Mouse (Mus musculus) liver, embryonic 16.5 days (tissue): Measurements from ENCODE around the gene Ano6. TPM values are rescaled to one million over a fixed set of nuclear protein-coding genes. Genes with fewer than 3 reads are reported as not detected.

Source experiments
- ATAC-seq: fragments of 200-750 bp; cut with Nextera tagmentation; 2 replicates; pipeline ENCODE4 v1.8.0; 2017; ENCODE audit warnings: low read depth, mild to moderate bottlenecking, moderate number of reproducible peaks, moderate library complexity
- H3K27ac ChIP-seq: fragments of 300-500 bp; sonication (generic); 2 replicates; pipeline ENCODE4 v1.5.1; 2014; ENCODE audit warnings: mild to moderate bottlenecking, low read length
- H3K27me3 ChIP-seq: fragments of 300-500 bp; sonication (generic); 2 replicates; pipeline ENCODE4 v1.6.1; 2014; ENCODE audit warnings: low read depth, low read length, mixed read lengths; ENCODE audit not compliant: control insufficient read depth, insufficient read depth
- H3K36me3 ChIP-seq: fragments of 300-500 bp; sonication (generic); 2 replicates; pipeline ENCODE4 v1.6.1; 2014; ENCODE audit warnings: mild to moderate bottlenecking; ENCODE audit not compliant: control insufficient read depth, insufficient read depth
- H3K4me1 ChIP-seq: fragments of 300-500 bp; sonication (generic); 2 replicates; pipeline ENCODE4 v1.6.1; 2014; ENCODE audit warnings: low read depth, low read length, mixed read lengths; ENCODE audit not compliant: control insufficient read depth
- H3K4me2 ChIP-seq: fragments of 300-500 bp; sonication (generic); 2 replicates; pipeline ENCODE4 v1.6.1; 2014; ENCODE audit warnings: low read depth, low read length, mixed read lengths
- H3K4me3 ChIP-seq: fragments of 300-500 bp; sonication (generic); 2 replicates; pipeline ENCODE4 v1.5.1; 2014; ENCODE audit warnings: low read depth, mild to moderate bottlenecking, low read length
- H3K9ac ChIP-seq: fragments of 300-500 bp; sonication (generic); 2 replicates; pipeline ENCODE4 v1.6.1; 2014; ENCODE audit warnings: low read depth, low read length
- H3K9me3 ChIP-seq: fragments of 300-500 bp; sonication (generic); replicated peaks from 2 replicates; pipeline ENCODE4 v1.6.1; 2016; ENCODE audit warnings: low read length; ENCODE audit not compliant: control insufficient read depth
- WGBS: fragments of 180-500 bp; shearing (Covaris S2); extraction: QIAGEN DNeasy Blood & Tissue Kit; methylation state at CpG from one replicate; pipeline ENCODE4 v1.1.7; 2014; ENCODE audit not compliant: insufficient replicate concordance; 5-methylcytosine and 5-hydroxymethylcytosine counted together
- polyA plus RNA-seq: library from polyadenylated mRNA; unstranded; fragments of >200 nt; fragmentation: Nextera tagmentation; extraction: Ambion mirVana; gene quantifications from 2 replicates; pipeline ENCODE4 v1.2.1, GENCODE M21; 2015

Ano6 gene
- polyA plus RNA-seq, 1 experiment from 2014 or later = 10.5 TPM

DNA sequence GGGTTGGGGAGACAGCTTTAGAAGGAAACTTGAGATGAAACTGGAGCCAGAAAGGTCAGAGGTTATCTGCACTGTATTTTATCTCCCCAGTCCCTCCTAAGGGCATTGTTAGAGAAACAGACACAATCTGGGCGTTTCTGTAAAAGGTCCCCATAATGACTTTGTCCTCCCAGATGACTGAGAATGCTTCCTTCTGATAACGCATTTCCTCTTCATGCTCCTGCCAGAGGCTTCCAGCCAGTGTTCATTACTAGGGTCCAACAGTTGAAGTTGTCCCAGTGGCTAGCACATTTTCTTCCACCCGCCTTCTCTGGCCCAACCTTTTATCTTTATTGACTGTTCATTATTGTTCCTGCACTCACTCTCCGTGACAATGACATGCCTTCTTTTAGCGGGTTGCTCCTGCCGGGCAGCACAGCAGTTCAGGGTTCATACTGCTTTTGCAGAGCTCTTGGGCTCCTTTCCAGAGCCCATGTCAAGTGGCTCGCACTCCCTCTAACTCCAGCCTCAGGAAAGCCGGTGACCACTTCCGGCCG lies 90.0 kb downstream of the Ano6 start:
- Histone ChIP-seq H3K27me3 (no peaks in the 10 kb centered on the region), H3K4me3 (no peak overlapping the region), H3K9me3 (no peaks in the 10 kb centered on the region), H3K4me2 (peak overlapping the region; percentile 38; the same call in 1 of the 2 replicates), H3K27ac (peak overlapping the region; percentile 57), H3K4me1 (peaks cover 46% of the 10 kb centered on the region), H3K9ac (peak overlapping the region; percentile 25; the same call in 1 of the 2 replicates), H3K36me3 (no peaks in the 10 kb centered on the region)
- no peak for ATAC-seq
- WGBS = 7% methylated on average over 10 of the region's 10 CpGs

DNA sequence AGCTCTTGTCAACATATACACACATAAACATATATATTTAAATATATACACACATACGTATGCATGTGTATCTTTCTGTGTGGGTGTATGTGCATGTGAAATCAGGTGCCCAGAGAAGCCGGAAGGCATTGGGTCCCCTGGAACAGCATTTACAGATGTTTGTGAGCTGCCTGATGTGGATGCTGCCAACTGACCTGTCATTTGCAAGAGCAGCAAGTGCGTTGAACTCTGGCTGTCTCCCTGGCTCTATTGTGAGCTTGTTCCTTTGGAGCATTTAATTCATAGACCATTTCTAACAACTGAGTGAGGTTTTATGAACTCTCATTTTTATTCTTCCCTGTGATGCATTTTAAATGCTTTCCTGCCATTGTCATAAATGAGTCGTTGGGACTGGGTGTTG lies 91.8 kb downstream of the Ano6 start:
- peak overlapping the region; percentile 99 for H3K27ac ChIP-seq
- H3K9me3 ChIP-seq = no peaks in the 10 kb centered on the region
- H3K9ac ChIP-seq = no peak overlapping the region
- peak overlapping the region; percentile 56 for H3K4me2 ChIP-seq
- WGBS = 78% methylated on average over 4 of the region's 4 CpGs
- H3K4me1 ChIP-seq = peaks cover 61% of the 10 kb centered on the region
- H3K27me3 ChIP-seq = no peaks in the 10 kb centered on the region
- ATAC-seq = no peak
- H3K4me3 ChIP-seq = no peak overlapping the region
- no peaks in the 10 kb centered on the region for H3K36me3 ChIP-seq

DNA sequence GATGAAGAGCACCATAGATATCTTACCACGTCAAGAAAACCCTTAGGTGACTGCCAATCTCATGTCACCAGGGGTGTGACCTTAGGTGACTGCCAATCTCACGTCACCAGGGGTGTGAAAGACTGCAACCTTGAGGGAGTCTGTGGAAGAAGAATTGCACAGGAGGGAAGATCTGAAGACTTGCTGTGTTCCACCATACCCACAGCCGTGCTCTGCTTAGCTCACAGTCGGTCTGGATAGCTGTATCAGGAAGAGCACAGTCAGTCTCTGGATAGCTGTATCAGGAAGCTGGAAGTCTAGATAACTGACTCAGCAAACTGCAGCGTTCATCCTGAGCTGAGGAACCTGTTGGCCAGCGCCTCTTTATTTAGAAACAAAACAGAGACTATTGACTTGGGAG lies 92.9 kb downstream of the Ano6 start:
- peak; percentile 95 for ATAC-seq
- peak overlapping the region; percentile 99 for H3K27ac ChIP-seq
- no peaks in the 10 kb centered on the region for H3K27me3 ChIP-seq
- H3K36me3 ChIP-seq = no peaks in the 10 kb centered on the region
- peak overlapping the region; percentile 37 for H3K4me3 ChIP-seq
- H3K4me1 ChIP-seq = peaks cover 61% of the 10 kb centered on the region
- H3K9me3 ChIP-seq = no peaks in the 10 kb centered on the region
- WGBS = 12% methylated on average over 6 of the region's 6 CpGs
- H3K4me2 ChIP-seq = peak overlapping the region; percentile 56
- H3K9ac ChIP-seq = peak overlapping the region; percentile 52

DNA sequence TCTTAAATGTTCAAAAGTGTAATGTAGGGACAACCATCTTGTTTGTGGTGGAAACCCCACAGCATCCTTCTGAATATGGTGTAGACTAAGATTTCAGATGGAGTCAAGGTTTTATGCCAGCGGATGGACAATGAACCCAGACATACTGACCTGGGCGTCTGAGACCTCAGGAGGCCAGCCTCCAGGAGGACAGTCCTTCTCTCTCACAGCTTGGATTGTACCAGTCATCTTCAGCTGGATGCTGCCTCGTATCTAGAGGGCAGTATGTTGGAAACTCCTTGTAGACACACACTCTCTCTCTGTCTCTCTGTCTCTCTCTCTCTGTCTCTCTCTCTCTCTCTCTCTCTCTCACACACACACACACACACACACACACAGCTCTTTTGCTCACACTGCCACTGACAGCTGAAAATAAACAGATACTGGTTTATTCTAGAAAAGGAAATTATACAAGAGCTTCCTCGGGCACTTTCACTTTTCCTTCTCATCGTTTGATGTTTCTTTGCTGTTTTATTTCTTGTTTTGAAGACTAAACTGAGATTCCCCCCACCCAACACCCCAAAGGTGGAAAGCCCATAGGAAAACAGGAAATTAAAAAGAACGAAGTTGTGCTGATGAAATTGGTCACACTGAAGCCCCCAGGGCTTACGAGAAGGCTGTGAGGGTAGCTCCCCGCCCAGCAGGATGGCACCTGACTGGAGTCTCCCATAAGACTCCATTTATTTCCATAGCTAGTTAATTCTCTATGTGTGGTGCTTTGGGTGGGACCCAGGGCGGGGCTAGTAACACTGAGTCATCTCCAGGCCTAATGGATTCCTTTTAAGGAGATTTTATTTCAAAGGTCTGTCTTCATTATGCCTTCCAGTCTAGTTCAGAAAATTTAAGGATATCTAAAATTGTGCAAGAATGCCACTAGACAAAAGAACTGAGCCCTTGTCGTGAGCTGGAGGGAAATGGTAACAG lies 94.3 kb downstream of the Ano6 start:
- H3K9ac ChIP-seq = peak overlapping the region; percentile 46
- ATAC-seq = peak; percentile 43
- no peaks in the 10 kb centered on the region for H3K9me3 ChIP-seq
- peak overlapping the region; percentile 37 for H3K4me3 ChIP-seq
- peak overlapping the region; percentile 56 for H3K4me2 ChIP-seq
- peaks cover 60% of the 10 kb centered on the region for H3K4me1 ChIP-seq
- no peaks in the 10 kb centered on the region for H3K27me3 ChIP-seq
- peak overlapping the region; percentile 99 for H3K27ac ChIP-seq
- H3K36me3 ChIP-seq = no peaks in the 10 kb centered on the region
- WGBS = 62% methylated on average over 10 of the region's 10 CpGs

DNA sequence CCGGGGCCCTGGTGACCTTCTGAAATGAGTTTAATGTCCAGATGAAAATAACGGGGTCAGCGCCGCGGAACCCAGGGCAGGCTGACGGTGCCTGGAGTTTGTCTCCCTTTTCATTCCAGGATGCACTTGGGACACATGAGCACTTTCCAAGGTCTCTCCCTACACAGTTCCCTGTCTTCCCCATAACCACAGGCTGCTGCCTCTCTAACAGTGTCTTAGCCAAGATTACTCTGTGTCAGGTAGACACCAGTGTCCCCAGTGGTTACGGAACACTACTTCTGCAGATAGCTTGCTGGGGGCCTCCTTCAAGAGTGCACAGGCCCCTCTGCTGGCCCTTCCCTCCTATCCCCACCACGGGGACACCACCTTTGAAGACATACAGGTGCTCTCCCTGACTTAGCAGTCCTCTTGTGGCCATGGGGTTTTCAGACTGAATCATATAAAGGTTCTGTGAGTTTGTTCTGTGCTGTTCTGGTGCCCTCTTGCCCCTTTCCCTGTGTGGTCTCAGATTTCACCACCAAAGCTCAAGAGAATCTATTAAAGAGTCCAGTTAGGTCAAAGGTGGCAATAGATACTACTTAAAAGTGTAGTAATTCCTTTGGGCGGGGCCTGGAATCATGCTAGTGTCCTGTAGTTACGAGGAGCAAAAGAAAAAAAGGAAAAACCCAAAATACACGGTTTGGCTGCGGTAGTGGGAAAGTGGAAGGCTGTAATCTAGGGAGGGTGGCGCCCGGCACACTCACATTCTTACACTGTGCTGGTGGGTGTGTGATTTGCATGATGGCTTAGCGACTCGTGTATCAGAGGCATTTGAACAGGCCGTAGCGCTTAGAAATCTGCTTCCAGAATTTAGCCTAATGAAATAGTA lies 95.5 kb downstream of the Ano6 start:
- H3K9ac ChIP-seq = peak overlapping the region; percentile 37; the same call in 1 of the 2 replicates

DNA sequence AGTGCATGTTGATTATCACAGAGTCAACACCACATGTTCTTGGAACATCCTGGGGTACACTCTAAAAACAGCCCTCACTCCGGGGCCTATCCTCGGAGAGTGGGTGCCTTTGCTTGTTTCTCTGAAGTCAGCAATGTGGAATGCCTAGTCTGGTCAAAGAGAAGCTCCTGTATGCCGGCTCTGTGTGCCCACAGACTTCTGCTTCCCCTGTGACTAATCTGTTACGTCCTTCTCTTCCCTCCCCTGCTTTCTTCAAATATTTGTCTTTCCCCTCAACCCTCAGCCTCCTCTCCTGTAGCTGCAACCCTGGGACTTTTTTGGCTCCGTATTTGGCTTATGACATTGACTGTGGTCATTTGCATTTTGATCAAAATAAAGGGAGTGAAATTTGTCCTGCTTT lies 96.7 kb downstream of the Ano6 start:
- no peak overlapping the region for H3K4me3 ChIP-seq
- H3K9me3 ChIP-seq = no peaks in the 10 kb centered on the region
- peak overlapping the region; percentile 68 for H3K27ac ChIP-seq
- no peak for ATAC-seq
- H3K27me3 ChIP-seq = no peaks in the 10 kb centered on the region
- no peaks in the 10 kb centered on the region for H3K36me3 ChIP-seq
- no peak overlapping the region for H3K4me2 ChIP-seq
- 14% methylated on average over 5 of the region's 5 CpGs for WGBS
- H3K9ac ChIP-seq = no peak overlapping the region
- peaks cover 44% of the 10 kb centered on the region for H3K4me1 ChIP-seq

More for the DNA sequence above, 95.5 kb downstream of the Ano6 start:
- H3K4me1 ChIP-seq = peaks cover 49% of the 10 kb centered on the region
- H3K36me3 ChIP-seq = no peaks in the 10 kb centered on the region
- H3K4me3 ChIP-seq = no peak overlapping the region
- 75% methylated on average over 18 of the region's 18 CpGs for WGBS
- no peaks in the 10 kb centered on the region for H3K27me3 ChIP-seq
- peak overlapping the region; percentile 80 for H3K27ac ChIP-seq
- no peak overlapping the region for H3K4me2 ChIP-seq
- ATAC-seq = no peak
- H3K9me3 ChIP-seq = no peaks in the 10 kb centered on the region

DNA sequence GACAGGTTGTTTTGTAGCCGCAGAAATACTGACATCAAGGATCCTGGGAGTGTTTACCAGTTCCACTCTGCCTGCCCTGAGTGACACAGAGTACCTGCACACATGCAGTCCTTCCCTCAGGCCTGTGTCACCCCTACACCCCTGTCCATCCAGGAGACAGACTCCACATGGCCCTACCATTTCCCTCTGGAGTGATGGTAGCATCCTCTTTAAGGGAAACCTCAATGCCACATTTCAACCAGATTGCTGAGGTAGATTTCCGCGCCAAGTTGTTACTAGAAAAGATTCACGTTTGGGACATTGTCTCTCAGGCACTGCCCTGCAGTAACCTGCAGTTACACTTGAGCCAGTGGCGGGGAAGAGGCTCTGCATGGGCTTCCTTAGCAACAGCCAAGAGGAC lies 97.9 kb downstream of the Ano6 start:
- Histone ChIP-seq H3K27ac (no peak overlapping the region), H3K4me1 (peaks cover 32% of the 10 kb centered on the region), H3K27me3 (no peaks in the 10 kb centered on the region), H3K9ac (no peak overlapping the region), H3K4me2 (no peak overlapping the region), H3K4me3 (no peak overlapping the region), H3K36me3 (no peaks in the 10 kb centered on the region), H3K9me3 (no peaks in the 10 kb centered on the region)
- no peak for ATAC-seq
- WGBS = 78% methylated on average over 5 of the region's 5 CpGs

DNA sequence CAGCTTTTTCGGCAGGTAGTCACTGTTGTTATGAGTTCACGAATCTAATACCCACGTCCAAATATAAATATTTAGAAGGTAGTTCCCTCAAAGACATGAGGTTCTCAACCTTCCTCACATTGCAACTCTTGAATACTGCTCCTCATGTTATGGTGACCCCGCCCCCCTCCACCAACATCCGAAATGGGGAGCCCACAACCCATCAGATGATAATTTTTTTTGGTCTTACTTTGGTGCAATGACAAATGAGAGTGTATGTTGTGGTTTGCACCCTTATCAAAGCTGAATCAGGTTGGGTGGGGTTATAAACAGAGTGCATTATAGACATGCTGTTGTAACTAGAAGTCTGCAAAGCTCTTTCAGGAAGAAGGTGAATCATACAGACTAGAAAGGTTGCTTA lies 99.7 kb downstream of the Ano6 start:
- ATAC-seq = no peak
- H3K27ac ChIP-seq = no peak overlapping the region
- no peaks in the 10 kb centered on the region for H3K9me3 ChIP-seq
- no peak overlapping the region for H3K4me2 ChIP-seq
- H3K36me3 ChIP-seq = no peaks in the 10 kb centered on the region
- H3K27me3 ChIP-seq = no peaks in the 10 kb centered on the region
- H3K4me1 ChIP-seq = peaks cover 18% of the 10 kb centered on the region
- WGBS = 67% methylated on average over 5 of the region's 5 CpGs
- H3K9ac ChIP-seq = no peak overlapping the region
- H3K4me3 ChIP-seq = no peak overlapping the region
